Mouse (Mus musculus) hindbrain, postnatal 0 days (tissue): ENCODE measurements around the gene Bpgm. TPM values are rescaled to one million over a fixed set of nuclear protein-coding genes. Genes with fewer than 3 reads are reported as not detected.

Experiments used
- ATAC-seq: fragments of 200-750 bp; cut with Nextera tagmentation; 2 replicates; pipeline ENCODE4 v1.8.0; 2017; ENCODE audit warnings: mild to moderate bottlenecking, moderate TSS enrichment, moderate library complexity
- DNase-seq: peaks from one replicate; pipeline ENCODE4 v3.0.0-alpha.2; 2015; ENCODE audit warnings: low spot score
- H3K27ac ChIP-seq: fragments of 300-500 bp; sonication (generic); 2 replicates; pipeline ENCODE4 v1.5.1; 2014; ENCODE audit warnings: mild to moderate bottlenecking
- H3K27me3 ChIP-seq: fragments of 300-500 bp; sonication (generic); 2 replicates; pipeline ENCODE4 v1.6.1; 2014; ENCODE audit warnings: low read length, mixed read lengths; ENCODE audit not compliant: insufficient read depth
- H3K36me3 ChIP-seq: fragments of 300-500 bp; sonication (generic); 2 replicates; pipeline ENCODE4 v1.6.1; 2014; ENCODE audit warnings: low read length, mixed read lengths; ENCODE audit not compliant: insufficient read depth
- H3K4me1 ChIP-seq: fragments of 300-500 bp; sonication (generic); 2 replicates; pipeline ENCODE4 v1.6.1; 2014; ENCODE audit warnings: antibody characterized with exemption, low read length, mixed read lengths; ENCODE audit not compliant: insufficient read depth
- H3K4me2 ChIP-seq: fragments of 300-500 bp; sonication (generic); 2 replicates; pipeline ENCODE4 v1.6.1; 2014; ENCODE audit warnings: low read depth, mild to moderate bottlenecking, low read length, moderate library complexity, mixed read lengths
- H3K4me3 ChIP-seq: fragments of 300-500 bp; sonication (generic); 2 replicates; pipeline ENCODE4 v1.5.1; 2014; ENCODE audit warnings: low read length
- H3K9ac ChIP-seq: fragments of 300-500 bp; sonication (generic); replicated peaks from 2 replicates; pipeline ENCODE4 v1.6.1; 2014; ENCODE audit warnings: mild to moderate bottlenecking, low read length, moderate library complexity, mixed read lengths
- H3K9me3 ChIP-seq: fragments of 300-500 bp; sonication (generic); 2 replicates; pipeline ENCODE4 v1.6.1; 2016; ENCODE audit warnings: low read length, mixed read lengths
- CTCF ChIP-seq: IDR thresholded peaks from 2 replicates; pipeline ENCODE4 v1.5.1; 2016; ENCODE audit warnings: antibody characterized with exemption, control low read depth, low read depth
- WGBS: fragments of 180-500 bp; shearing (Covaris S2); extraction: QIAGEN DNeasy Blood & Tissue Kit; methylation state at CpG from one replicate; pipeline ENCODE4 v1.1.7; 2014; 5-methylcytosine and 5-hydroxymethylcytosine counted together
- polyA plus RNA-seq: library from polyadenylated mRNA; unstranded; fragments of >200 nt; fragmentation: Nextera tagmentation; extraction: Ambion mirVana; gene quantifications from 2 replicates; pipeline ENCODE4 v1.2.1, GENCODE M21; 2015
- total RNA-seq: library from RNA; depleted of rRNA; stranded (reverse); fragments of >200 nt; gene quantifications from 2 replicates; pipeline ENCODE4 v1.2.3, GENCODE M21; 2014

The Bpgm gene
- total and polyA plus RNA-seq, 2 experiments from 2014 or later, result 43.2 to 73.9 TPM

DNA sequence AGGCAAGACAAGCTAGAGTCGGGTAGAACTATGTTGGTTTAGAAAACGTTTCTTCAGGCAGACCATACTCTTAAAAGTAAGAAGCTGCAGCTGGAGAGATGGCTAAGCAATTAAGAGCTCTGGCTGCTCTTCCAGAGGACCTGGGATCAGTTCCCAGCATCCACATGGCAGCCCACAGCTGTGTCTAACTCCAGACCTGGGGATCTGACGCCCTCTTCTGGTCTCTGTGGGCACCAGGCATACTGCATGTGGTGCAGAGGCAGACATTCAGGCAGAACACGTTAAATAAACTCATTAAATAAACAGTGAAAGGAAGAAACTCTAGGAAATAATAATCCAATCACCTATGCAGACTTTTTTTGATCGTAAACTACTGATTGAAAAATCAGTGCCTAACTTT, 7.4 kb downstream of the Bpgm start:
- peaks cover 9% of the 10 kb centered on the region; the same call in 1 of the 2 replicates for H3K36me3 ChIP-seq
- H3K27me3 ChIP-seq, result no peaks in the 10 kb centered on the region
- DNase-seq (no peak), ATAC-seq (no peak)
- no peaks in the 10 kb centered on the region for H3K9me3 ChIP-seq
- 88% methylated on average over 5 of the region's 5 CpGs for whole genome bisulfite sequencing
- peaks cover 8% of the 10 kb centered on the region; the same call in 1 of the 2 replicates for H3K4me1 ChIP-seq
- H3K4me3 ChIP-seq, result no peak overlapping the region
- no peak overlapping the region for H3K9ac ChIP-seq
- no peak overlapping the region for H3K4me2 ChIP-seq
- H3K27ac ChIP-seq, result no peak overlapping the region
- no peak for TF ChIP-seq CTCF

DNA sequence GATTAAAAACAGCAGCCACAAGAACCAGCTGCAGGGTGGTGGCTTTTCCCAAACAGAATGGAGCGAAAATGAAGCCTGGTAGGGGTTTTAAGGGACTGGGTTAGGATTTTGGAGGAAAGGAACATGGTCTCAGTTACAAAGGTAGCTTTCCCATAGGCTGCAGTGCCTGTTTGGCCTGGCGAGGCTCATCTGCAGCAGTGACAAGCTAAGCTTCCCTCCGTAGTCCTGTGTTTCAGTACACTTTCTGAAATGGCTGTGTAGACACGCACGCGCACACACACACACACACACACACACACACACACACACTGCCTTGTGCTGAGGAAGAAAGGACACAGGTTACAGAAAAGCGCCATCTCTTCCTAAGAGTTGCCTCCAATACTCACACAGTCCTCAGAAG, 7.8 kb downstream of the Bpgm start:
- ATAC-seq, result no peak
- 94% methylated on average over 7 of the region's 7 CpGs for WGBS
- TF ChIP-seq CTCF, result no peak
- no peak overlapping the region for H3K4me2 ChIP-seq
- no peak overlapping the region for H3K4me3 ChIP-seq
- H3K27ac ChIP-seq, result no peak overlapping the region
- no peak overlapping the region for H3K9ac ChIP-seq
- no peak for DNase-seq
- peaks cover 9% of the 10 kb centered on the region; the same call in 1 of the 2 replicates for H3K36me3 ChIP-seq
- 0 out of 2 replicates have a peak, but pooled peaks cover 4% of the 10 kb centered on the region for H3K4me1 ChIP-seq
- H3K27me3 ChIP-seq, result no peaks in the 10 kb centered on the region
- no peaks in the 10 kb centered on the region for H3K9me3 ChIP-seq

DNA sequence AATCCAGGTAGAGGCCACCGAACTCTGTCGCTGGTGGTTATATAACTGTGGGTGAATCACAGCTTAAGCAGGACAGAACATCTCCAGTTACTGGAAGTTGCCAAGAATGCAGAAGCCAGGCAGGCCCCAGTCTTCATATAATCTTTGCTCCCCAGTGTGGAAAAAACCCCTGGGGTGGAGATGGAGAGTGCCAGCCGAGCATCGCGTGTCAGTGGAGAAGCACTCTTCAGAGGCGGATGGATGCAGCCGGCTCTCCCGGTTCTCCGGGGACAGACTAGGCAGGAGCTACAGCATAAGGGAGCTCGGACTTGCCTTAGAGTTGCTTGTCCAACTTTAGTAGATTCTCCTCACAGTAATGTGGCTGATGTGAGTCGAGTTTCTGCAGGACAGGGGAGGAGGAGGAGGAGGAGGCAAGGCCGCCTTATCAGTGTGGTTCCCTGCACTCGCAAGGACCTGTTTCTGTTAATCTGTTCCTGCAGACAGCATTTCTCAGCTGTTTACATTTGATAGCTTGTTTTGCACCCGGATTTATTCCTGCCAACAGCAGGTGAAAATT, 10.1 kb downstream of the Bpgm start:
- no peak for TF ChIP-seq CTCF
- H3K4me1 ChIP-seq, result no peaks in the 10 kb centered on the region
- no peaks in the 10 kb centered on the region for H3K9me3 ChIP-seq
- H3K9ac ChIP-seq, result no peak overlapping the region
- H3K27ac ChIP-seq, result no peak overlapping the region
- no peak for ATAC-seq
- peaks cover 9% of the 10 kb centered on the region for H3K36me3 ChIP-seq
- H3K4me2 ChIP-seq, result no peak overlapping the region
- WGBS, result 76% methylated on average over 14 of the region's 14 CpGs
- no peak overlapping the region for H3K4me3 ChIP-seq
- H3K27me3 ChIP-seq, result no peaks in the 10 kb centered on the region
- DNase-seq, result no peak

DNA sequence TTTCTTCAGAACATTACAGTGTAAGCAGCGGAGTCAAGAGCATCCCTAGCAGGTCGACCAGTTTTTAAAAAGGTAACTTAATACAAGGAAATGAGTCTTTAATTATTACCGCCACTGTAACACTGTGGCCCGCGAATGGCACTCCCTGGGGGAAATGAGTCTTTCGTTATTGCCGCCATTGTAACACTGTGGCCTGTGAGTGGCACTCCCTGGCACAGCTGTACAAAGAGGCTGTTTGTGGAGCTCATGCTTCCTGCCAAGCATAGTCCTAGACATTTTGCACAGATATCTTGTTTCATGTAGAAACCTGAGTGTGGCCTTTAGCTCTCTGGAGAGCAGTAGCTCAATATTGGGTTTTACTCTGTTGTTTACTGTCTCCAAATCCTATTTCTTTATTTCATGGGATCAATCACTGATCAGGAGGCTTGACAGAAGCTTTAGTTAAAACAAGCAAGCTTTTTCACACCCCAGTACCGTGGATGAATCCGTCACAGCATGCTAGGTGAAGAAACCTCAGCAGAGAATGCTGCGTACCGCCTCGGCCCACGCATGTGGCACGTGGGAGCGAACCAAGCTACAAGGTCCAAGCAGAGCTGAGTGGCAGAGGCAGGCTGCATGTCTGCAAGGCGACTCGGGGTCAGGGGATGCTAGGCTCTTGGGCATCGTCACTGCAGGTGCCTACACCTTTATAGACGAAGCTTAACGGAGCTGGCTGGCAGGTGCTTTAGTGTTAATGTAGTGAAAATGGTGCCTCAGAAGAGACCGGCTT, 17.5 kb downstream of the Bpgm start:
- Histone ChIP-seq H3K9ac (no peak overlapping the region), H3K27me3 (no peaks in the 10 kb centered on the region), H3K4me2 (no peak overlapping the region), H3K36me3 (no peaks in the 10 kb centered on the region; the same call in 1 of the 2 replicates), H3K4me1 (no peaks in the 10 kb centered on the region), H3K9me3 (no peaks in the 10 kb centered on the region), H3K27ac (peak overlapping the region; percentile 48; the same call in 1 of the 2 replicates), H3K4me3 (no peak overlapping the region)
- no peak for TF ChIP-seq CTCF
- DNase-seq, result no peak
- ATAC-seq, result peak; percentile 53; the same call in 1 of the 2 replicates
- 78% methylated on average over 21 of the region's 21 CpGs for WGBS

DNA sequence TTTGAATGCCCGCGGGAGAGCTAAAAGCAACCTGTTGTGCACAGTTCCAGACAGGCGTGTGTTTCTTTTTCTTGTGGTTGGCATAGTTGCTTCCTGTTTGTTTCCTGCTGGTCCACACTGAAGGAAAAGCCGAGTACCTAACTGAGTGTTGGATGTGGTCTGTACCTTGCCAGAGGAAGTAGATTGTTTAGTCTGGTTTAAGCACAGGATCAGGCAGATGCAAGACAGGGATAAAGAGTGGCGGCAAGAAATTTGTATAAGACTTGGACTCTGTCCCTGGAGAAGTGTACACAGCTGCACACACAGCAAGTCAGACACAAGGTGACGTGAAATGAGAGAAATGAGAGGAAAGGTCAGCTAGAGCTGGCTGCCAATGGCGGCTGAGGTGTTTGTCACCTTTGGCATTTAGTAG, 19.1 kb downstream of the Bpgm start:
- no peak for ATAC-seq
- no peak for TF ChIP-seq CTCF
- Histone ChIP-seq H3K27ac (no peak overlapping the region), H3K4me2 (no peak overlapping the region), H3K4me3 (no peak overlapping the region), H3K27me3 (no peaks in the 10 kb centered on the region), H3K4me1 (no peaks in the 10 kb centered on the region), H3K9ac (no peak overlapping the region), H3K36me3 (no peaks in the 10 kb centered on the region; the same call in 1 of the 2 replicates), H3K9me3 (no peaks in the 10 kb centered on the region)
- DNase-seq, result no peak
- 43% methylated on average over 7 of the region's 7 CpGs for WGBS

DNA sequence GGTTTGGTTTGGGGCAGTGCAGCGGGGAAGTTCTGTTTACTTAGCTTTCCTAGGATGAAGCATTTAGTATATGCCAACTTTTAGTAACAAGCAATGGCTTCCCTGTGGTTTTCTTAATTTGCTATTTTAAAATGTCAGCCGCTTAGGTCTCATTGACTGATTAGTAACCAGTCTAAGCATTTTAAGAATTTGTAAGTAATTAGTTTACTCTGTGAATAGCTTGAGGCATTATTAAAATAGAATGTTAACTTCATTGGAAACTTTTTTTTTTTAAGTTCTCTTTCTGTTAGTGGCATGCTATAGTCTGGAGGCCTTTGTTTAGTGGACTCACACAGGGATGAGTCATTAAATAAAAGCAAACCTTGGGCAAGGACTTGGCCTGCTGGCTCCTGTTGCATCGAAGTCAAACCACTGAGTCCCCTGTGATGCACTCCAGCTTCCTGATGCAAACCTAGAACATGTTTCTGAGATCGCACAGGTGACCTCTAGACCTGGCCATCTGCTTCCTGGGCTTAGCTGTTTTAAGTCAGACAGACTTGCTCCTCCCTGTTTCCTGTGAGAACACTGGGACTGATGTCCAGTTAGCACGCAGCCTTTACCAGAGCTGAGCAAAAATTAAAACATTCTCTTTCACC, 22.1 kb downstream of the Bpgm start:
- Histone ChIP-seq H3K36me3 (no peaks in the 10 kb centered on the region), H3K4me1 (0 out of 2 replicates have a peak, but pooled peaks cover 6% of the 10 kb centered on the region), H3K9me3 (no peaks in the 10 kb centered on the region), H3K4me2 (no peak overlapping the region), H3K27ac (no peak overlapping the region), H3K27me3 (no peaks in the 10 kb centered on the region), H3K4me3 (no peak overlapping the region), H3K9ac (no peak overlapping the region)
- ATAC-seq (no peak), DNase-seq (no peak)
- 59% methylated on average over 5 of the region's 5 CpGs for WGBS
- no peak for TF ChIP-seq CTCF
